Mouse (Mus musculus) CD8-positive naive resting alpha-beta T cell, adult 2 months (primary cell): Measurements from ENCODE around the gene Ica1l.

Source experiments
- DNase-seq, 2 experiments: peaks; one replicate each; pipeline ENCODE4 v3.0.0; 2022; ENCODE audit warnings: low read depth in 2 of 2, low spot score in 2 of 2

Ica1l gene

GRCm38 (mm10) chr1:59967291-59967690 is 75.7 kb downstream of the Ica1l start:
- peak; percentile 12 to 30 for DNase-seq

GRCm38 (mm10) chr1:59966171-59966785 is 76.7 kb downstream of the Ica1l start:
- no peak for DNase-seq

- DNase-seq, result no peak
These were observed 83.0 kb downstream of the Ica1l start for GRCm38 (mm10) chr1:59959941-59960340.

GRCm38 (mm10) chr1:59957206-59957605 is 85.8 kb downstream of the Ica1l start:
- DNase-seq, result no peak

- DNase-seq, result no peak
These were observed 95.5 kb downstream of the Ica1l start for GRCm38 (mm10) chr1:59947509-59947908.

GRCm38 (mm10) chr1:59945969-59946368 is 97.0 kb downstream of the Ica1l start:
- no peak for DNase-seq

GRCm38 (mm10) chr1:59943825-59944224 is 99.2 kb downstream of the Ica1l start:
- no peak for DNase-seq

GRCm38 (mm10) chr1:59942057-59942790 is 100.8 kb downstream of the Ica1l start:
- DNase-seq, result no peak

DNA sequence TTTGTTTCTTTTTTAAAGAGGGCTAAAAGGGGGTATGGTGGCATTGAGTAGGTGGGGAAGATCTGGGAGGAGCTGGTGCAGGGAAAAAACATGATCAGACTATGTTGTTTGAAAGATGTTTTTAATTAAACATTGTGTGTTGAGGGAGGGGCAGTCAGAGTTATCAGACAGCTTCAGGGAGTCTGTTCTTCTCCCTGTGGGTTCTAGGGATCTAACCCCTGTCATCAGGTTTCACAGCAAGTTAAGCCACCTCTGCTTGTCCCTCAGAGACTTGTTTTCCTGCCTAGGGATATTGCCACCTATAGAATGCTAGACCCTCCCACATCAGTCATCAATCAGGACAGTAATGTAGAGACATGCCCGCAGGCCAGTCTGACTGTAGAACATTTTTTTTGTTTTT is 101.9 kb downstream of the Ica1l start:
- no peak for DNase-seq

DNA sequence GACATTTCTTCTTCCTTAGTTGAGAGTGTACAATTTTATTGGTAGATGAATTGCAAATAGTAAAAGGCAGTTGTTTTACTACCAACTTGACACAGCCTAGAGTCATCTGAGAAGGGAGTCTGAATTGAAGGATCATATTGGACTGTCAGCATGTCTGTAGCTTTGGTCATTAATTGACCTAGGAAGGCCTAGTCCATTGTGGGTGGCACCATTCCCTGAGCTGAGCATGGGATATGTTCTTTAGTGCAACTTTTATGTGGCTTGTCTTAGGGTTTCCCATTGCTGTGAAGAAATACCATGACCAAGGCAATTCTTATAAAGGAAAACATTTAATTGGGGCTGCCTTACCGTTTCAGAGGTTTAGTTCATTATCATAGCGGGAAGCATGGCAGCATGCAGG is 110.0 kb downstream of the Ica1l start:
- DNase-seq, result no peak
